Mouse (Mus musculus): Measurements from ENCODE around the gene Dtx2. TPM values are rescaled to one million over a fixed set of nuclear protein-coding genes. Genes with fewer than 3 reads are reported as not detected.

The Dtx2 gene
- polyA plus RNA-seq, 1 experiment from 2014 or later = 20.7 TPM

DNA sequence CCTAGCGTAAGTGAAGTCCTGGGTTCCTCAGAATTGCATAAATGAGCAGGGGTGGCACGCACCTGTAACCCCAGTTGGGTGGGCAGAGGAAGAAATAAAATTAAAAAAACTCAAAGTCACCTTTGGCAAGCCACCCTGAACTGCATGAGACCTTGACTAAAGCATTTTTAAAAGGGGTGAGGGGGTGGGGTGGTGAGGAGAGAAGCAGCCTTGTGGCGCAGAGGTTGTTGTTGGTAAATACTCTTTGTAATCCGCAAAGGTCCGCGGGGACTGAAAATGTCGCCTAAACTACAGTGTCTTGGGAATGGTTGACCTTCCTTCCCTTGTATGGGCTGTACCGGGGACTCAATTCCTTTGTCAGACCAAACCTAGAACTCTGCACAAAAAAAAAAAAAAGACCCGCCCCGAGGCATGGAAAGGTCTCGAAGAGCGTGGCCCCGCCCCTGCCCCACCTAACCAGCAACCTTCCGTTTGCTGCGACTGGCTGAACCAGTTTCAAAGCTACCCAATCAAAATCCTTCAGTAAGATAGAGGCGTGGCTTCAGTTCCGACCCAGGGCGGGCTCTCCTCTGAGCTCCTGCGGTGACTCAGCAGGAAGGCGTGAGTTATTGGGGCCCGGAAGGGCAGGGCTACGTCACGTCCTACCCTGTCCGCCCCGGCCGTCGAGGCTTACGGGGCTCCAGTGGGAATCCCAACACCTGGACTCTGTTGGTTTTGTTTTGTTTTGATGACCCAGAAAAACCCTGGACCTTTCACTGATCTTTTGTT lies 37.2 kb upstream of the Dtx2 start:
- peaks cover 15% of the 10 kb centered on the region; the same call in 1 of the 2 replicates for H3K4me1 ChIP-seq (ENCODE audit: control insufficient read depth, insufficient read depth, low read length)
- no peaks in the 10 kb centered on the region for H3K36me3 ChIP-seq (ENCODE audit: control insufficient read depth, insufficient read depth, low read length)
- no peaks in the 10 kb centered on the region for H3K9me3 ChIP-seq (ENCODE audit: control insufficient read depth, low read depth, low read length)
- H3K27me3 ChIP-seq (ENCODE audit: control insufficient read depth, insufficient read depth, low read length) = no peaks in the 10 kb centered on the region
- peak overlapping the region; percentile 25 for H3K4me3 ChIP-seq (ENCODE audit: low read depth, low read length)
- no peak overlapping the region for H3K9ac ChIP-seq (replicated peaks; ENCODE audit: low read depth, low read length)
- WGBS = 7% methylated on average over 28 of the region's 28 CpGs
- peak overlapping the region; percentile 48 for H3K4me2 ChIP-seq (replicated peaks; ENCODE audit: low read depth, low read length)
- peak; percentile 85 for ATAC-seq (ENCODE audit: insufficient number of reproducible peaks, insufficient read depth, low FRiP score, low read depth)
- peak overlapping the region; percentile 90 for H3K27ac ChIP-seq (ENCODE audit: low read length)

DNA sequence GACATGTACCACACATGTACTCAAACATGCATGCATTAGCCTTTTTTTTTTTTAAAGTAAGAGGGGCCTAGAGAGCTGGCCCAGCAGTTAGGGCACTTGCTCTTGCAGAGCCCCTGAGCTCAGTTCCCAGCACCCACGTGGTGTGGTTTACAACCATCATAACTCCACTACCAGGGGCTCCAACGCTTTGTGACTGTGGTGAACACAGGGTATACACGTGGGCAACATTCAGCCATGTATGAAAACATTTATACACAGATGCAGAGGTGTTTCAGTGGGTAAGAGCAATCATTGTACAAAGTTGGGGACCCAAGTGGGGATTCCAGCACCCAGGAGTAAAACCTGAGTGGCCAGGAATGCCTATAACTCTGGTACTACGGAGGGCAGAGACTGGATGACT lies 36.2 kb upstream of the Dtx2 start:
- ATAC-seq (ENCODE audit: insufficient number of reproducible peaks, insufficient read depth, low FRiP score, low read depth) = no peak
- H3K4me1 ChIP-seq (ENCODE audit: control insufficient read depth, insufficient read depth, low read length) = peaks cover 18% of the 10 kb centered on the region; the same call in 1 of the 2 replicates
- H3K9ac ChIP-seq (replicated peaks; ENCODE audit: low read depth, low read length) = no peak overlapping the region
- H3K27ac ChIP-seq (ENCODE audit: low read length) = peak overlapping the region; percentile 90
- peak overlapping the region; percentile 25; the same call in 1 of the 2 replicates for H3K4me3 ChIP-seq (ENCODE audit: low read depth, low read length)
- no peaks in the 10 kb centered on the region for H3K9me3 ChIP-seq (ENCODE audit: control insufficient read depth, low read depth, low read length)
- H3K4me2 ChIP-seq (replicated peaks; ENCODE audit: low read depth, low read length) = no peak overlapping the region
- H3K36me3 ChIP-seq (ENCODE audit: control insufficient read depth, insufficient read depth, low read length) = no peaks in the 10 kb centered on the region
- WGBS = 93% methylated on average over 4 of the region's 4 CpGs
- no peaks in the 10 kb centered on the region for H3K27me3 ChIP-seq (ENCODE audit: control insufficient read depth, insufficient read depth, low read length)

DNA sequence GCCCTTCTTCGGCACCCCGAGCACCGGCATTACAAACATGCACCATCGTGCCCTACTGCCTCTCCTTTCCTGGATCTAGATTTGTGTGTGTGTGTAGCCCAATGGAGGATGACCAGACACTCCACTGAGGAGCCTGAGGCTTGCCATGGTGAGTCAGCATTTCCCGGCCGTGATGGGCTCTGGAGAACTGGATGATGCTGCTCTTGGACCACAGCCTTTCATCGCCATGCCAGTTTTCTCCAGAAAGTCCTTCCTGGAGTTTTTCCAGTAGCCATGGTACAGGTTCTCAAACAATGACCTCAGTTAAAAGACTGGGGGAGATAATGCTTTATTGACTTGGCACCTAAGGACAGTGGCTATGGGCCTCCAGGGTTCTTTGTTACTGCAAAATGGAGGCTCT lies 34.7 kb upstream of the Dtx2 start:
- no peak overlapping the region for H3K4me2 ChIP-seq (replicated peaks; ENCODE audit: low read depth, low read length)
- WGBS = 90% methylated on average over 7 of the region's 7 CpGs
- no peak overlapping the region for H3K27ac ChIP-seq (ENCODE audit: low read length)
- peaks cover 20% of the 10 kb centered on the region; the same call in 1 of the 2 replicates for H3K4me1 ChIP-seq (ENCODE audit: control insufficient read depth, insufficient read depth, low read length)
- no peak for ATAC-seq (ENCODE audit: insufficient number of reproducible peaks, insufficient read depth, low FRiP score, low read depth)
- H3K27me3 ChIP-seq (ENCODE audit: control insufficient read depth, insufficient read depth, low read length) = no peaks in the 10 kb centered on the region
- H3K9ac ChIP-seq (replicated peaks; ENCODE audit: low read depth, low read length) = no peak overlapping the region
- H3K36me3 ChIP-seq (ENCODE audit: control insufficient read depth, insufficient read depth, low read length) = no peaks in the 10 kb centered on the region
- H3K9me3 ChIP-seq (ENCODE audit: control insufficient read depth, low read depth, low read length) = no peaks in the 10 kb centered on the region
- no peak overlapping the region for H3K4me3 ChIP-seq (ENCODE audit: low read depth, low read length)

DNA sequence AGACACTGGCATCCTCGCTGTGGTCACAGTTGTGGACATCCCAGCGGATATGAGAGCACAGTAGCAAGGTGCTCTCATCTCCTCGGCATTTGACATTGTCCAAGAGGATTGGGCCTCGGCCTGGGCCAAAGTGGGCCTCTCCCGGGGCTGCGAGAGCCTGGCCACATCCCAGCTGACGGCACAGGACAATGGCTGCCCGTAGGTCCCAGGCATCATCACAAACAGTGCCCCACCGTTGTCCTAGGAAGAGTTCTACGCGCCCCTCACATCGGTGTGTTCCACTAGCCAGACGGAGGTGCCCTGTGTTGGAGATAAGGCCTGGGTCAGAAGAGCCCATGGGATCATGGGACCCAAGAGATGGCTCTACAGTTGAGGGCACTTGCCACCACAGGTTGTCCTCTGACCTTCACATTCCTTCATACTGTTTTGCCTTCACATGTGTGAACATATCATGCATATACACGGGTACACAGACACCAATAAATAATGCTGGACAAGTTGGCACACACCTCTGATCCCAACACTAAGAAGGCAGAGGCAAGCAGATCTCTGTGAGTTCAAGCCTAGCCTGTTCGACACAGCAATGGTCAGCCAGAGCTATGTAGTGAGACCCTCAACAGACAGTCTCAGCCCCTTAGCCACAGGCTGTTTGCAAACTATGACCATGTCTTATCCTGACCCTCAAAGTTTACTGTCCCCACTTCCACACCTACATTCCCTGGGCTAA lies 33.5 kb upstream of the Dtx2 start:
- no peaks in the 10 kb centered on the region for H3K27me3 ChIP-seq (ENCODE audit: control insufficient read depth, insufficient read depth, low read length)
- H3K36me3 ChIP-seq (ENCODE audit: control insufficient read depth, insufficient read depth, low read length) = no peaks in the 10 kb centered on the region
- ATAC-seq (ENCODE audit: insufficient number of reproducible peaks, insufficient read depth, low FRiP score, low read depth) = no peak
- peak overlapping the region; percentile 56; the same call in 1 of the 2 replicates for H3K4me2 ChIP-seq (replicated peaks; ENCODE audit: low read depth, low read length)
- 94% methylated on average over 15 of the region's 15 CpGs for WGBS
- H3K4me1 ChIP-seq (ENCODE audit: control insufficient read depth, insufficient read depth, low read length) = peaks cover 20% of the 10 kb centered on the region; the same call in 1 of the 2 replicates
- H3K27ac ChIP-seq (ENCODE audit: low read length) = peak overlapping the region; percentile 94; the same call in 1 of the 2 replicates
- no peak overlapping the region for H3K9ac ChIP-seq (replicated peaks; ENCODE audit: low read depth, low read length)
- H3K4me3 ChIP-seq (ENCODE audit: low read depth, low read length) = no peak overlapping the region
- H3K9me3 ChIP-seq (ENCODE audit: control insufficient read depth, low read depth, low read length) = no peaks in the 10 kb centered on the region

DNA sequence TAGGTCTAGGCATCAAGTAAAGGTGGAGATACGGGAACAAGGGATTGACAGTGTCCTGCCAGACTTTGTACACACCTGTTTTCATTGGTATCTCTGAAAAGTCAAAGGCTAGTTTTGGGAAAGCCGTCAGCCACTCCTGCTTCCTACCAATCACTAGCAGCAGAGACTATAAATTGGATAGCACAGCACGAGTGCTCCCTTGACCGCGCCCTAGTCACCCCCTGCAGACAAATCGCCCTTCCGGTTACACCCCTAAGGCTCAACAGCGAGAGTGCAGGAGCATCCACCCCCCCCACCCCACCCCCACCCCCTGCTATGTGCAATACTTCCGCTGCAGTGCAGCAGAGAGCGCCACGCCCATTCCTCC lies 32.5 kb upstream of the Dtx2 start:
- ATAC-seq (ENCODE audit: insufficient number of reproducible peaks, insufficient read depth, low FRiP score, low read depth) = no peak; the same call in 1 of the 2 replicates
- Histone ChIP-seq H3K27ac (ENCODE audit: low read length) (peak overlapping the region; percentile 94), H3K36me3 (ENCODE audit: control insufficient read depth, insufficient read depth, low read length) (no peaks in the 10 kb centered on the region), H3K9me3 (ENCODE audit: control insufficient read depth, low read depth, low read length) (no peaks in the 10 kb centered on the region), H3K27me3 (ENCODE audit: control insufficient read depth, insufficient read depth, low read length) (no peaks in the 10 kb centered on the region), H3K4me1 (ENCODE audit: control insufficient read depth, insufficient read depth, low read length) (peaks cover 14% of the 10 kb centered on the region; the same call in 1 of the 2 replicates), H3K4me2 (replicated peaks; ENCODE audit: low read depth, low read length) (peak overlapping the region; percentile 56), H3K4me3 (ENCODE audit: low read depth, low read length) (peak overlapping the region; percentile 63), H3K9ac (replicated peaks; ENCODE audit: low read depth, low read length) (no peak overlapping the region)
- under 1% methylated on average over 11 of the region's 11 CpGs for WGBS

DNA sequence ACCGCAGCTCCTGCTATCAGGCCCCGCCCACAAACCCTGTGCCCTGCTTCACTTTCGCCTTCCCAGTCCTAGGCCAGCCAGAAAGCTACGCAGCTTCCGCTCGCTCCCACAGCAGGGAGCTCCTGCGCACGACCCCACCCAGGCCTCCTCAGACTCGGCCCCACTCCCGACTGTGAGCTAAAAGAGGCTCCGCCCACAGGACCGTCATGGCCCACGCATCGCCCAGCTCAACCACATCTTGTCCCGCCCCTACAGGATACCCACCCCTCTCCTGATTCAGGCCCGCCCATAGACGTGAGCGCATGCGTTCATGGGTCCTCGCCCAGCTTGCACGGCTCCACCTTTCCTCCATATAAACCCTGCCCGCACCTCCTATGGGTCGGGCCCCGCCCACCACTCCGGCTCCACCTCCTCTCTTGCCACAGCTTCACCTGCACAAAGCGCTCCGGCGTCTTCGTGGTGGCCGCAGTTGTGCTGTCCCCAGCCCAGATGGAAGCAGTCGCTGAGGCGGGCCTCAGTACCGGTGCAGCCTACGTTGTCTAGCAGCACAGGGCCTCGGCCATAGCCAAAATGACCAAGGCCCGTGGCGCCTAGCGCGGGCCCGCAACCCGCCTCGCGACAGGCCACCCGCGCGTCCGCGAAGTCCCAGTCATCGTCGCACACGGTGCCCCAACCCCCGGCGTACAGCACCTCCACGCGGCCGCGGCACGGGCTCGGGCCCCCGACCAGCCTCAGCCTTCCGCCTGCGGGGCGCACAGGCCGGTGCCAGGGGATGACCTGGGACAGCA lies 31.9 kb upstream of the Dtx2 start:
- Histone ChIP-seq H3K27ac (ENCODE audit: low read length) (peak overlapping the region; percentile 98), H3K9me3 (ENCODE audit: control insufficient read depth, low read depth, low read length) (no peaks in the 10 kb centered on the region), H3K4me1 (ENCODE audit: control insufficient read depth, insufficient read depth, low read length) (peaks cover 14% of the 10 kb centered on the region; the same call in 1 of the 2 replicates), H3K36me3 (ENCODE audit: control insufficient read depth, insufficient read depth, low read length) (no peaks in the 10 kb centered on the region), H3K4me3 (ENCODE audit: low read depth, low read length) (peak overlapping the region; percentile 63), H3K27me3 (ENCODE audit: control insufficient read depth, insufficient read depth, low read length) (no peaks in the 10 kb centered on the region), H3K4me2 (replicated peaks; ENCODE audit: low read depth, low read length) (peak overlapping the region; percentile 92), H3K9ac (replicated peaks; ENCODE audit: low read depth, low read length) (peak overlapping the region; percentile 88)
- WGBS = under 1% methylated on average over 63 of the region's 64 CpGs
- peak; percentile 92 for ATAC-seq (ENCODE audit: insufficient number of reproducible peaks, insufficient read depth, low FRiP score, low read depth)

DNA sequence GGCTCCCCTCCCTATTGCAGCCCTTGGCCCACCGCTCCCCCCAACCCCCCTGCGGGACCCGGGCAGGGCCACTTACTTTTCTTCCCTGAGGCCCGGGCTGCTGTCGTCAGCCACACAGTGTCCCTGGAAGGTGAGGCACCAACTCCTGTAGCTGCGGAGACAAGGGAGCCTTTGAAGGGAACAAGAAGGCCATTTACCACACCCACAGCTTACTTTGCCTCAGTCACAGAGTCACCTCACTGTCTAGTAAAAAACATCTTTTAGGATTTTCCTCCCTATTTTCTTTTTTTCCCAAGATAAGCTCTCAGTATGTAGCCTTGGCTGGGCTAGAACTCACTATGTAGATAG lies 31.3 kb upstream of the Dtx2 start:
- H3K9ac ChIP-seq (replicated peaks; ENCODE audit: low read depth, low read length) = peak overlapping the region; percentile 88
- 4% methylated on average over 6 of the region's 6 CpGs for WGBS
- no peak for ATAC-seq (ENCODE audit: insufficient number of reproducible peaks, insufficient read depth, low FRiP score, low read depth)

DNA sequence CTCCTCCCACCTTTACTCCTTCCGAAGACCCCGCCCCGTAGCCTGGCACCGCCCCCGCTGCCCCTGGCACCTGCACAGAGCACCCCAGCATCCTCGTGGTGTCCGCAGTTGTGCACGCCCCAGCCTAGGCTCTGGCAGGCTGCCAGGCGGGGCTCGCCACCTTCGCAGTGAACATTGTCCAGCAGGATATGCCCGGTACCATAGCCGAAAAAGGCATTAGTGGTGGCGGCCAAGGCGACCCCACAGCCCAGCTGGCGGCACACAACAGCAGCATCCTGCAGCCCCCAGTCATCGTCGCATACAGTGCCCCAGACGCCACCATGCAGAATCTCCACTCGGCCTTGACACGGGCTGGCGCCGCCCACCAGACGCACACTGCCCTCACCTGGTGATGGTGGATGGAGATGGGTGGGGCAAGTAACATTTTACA lies 29.1 kb upstream of the Dtx2 start:
- Histone ChIP-seq H3K9ac (replicated peaks; ENCODE audit: low read depth, low read length) (no peak overlapping the region), H3K9me3 (ENCODE audit: control insufficient read depth, low read depth, low read length) (no peaks in the 10 kb centered on the region), H3K4me3 (ENCODE audit: low read depth, low read length) (peak overlapping the region; percentile 12; the same call in 1 of the 2 replicates), H3K27me3 (ENCODE audit: control insufficient read depth, insufficient read depth, low read length) (no peaks in the 10 kb centered on the region), H3K4me1 (ENCODE audit: control insufficient read depth, insufficient read depth, low read length) (peaks cover 14% of the 10 kb centered on the region; the same call in 1 of the 2 replicates), H3K36me3 (ENCODE audit: control insufficient read depth, insufficient read depth, low read length) (no peaks in the 10 kb centered on the region), H3K27ac (ENCODE audit: low read length) (no peak overlapping the region), H3K4me2 (replicated peaks; ENCODE audit: low read depth, low read length) (peak overlapping the region; percentile 38)
- no peak for ATAC-seq (ENCODE audit: insufficient number of reproducible peaks, insufficient read depth, low FRiP score, low read depth)
- WGBS = 8% methylated on average over 24 of the region's 24 CpGs

More for the DNA sequence above, 31.3 kb upstream of the Dtx2 start:
- Histone ChIP-seq H3K36me3 (ENCODE audit: control insufficient read depth, insufficient read depth, low read length) (no peaks in the 10 kb centered on the region), H3K4me3 (ENCODE audit: low read depth, low read length) (peak overlapping the region; percentile 63), H3K4me1 (ENCODE audit: control insufficient read depth, insufficient read depth, low read length) (peaks cover 14% of the 10 kb centered on the region; the same call in 1 of the 2 replicates), H3K27ac (ENCODE audit: low read length) (peak overlapping the region; percentile 98), H3K9me3 (ENCODE audit: control insufficient read depth, low read depth, low read length) (no peaks in the 10 kb centered on the region), H3K27me3 (ENCODE audit: control insufficient read depth, insufficient read depth, low read length) (no peaks in the 10 kb centered on the region), H3K4me2 (replicated peaks; ENCODE audit: low read depth, low read length) (peak overlapping the region; percentile 92)
